Mouse (Mus musculus): ENCODE measurements around the gene Setd7.

- TF ChIP-seq CTCF (IDR thresholded peaks at IDR 0.05; ENCODE audit: low read depth) (no peak), EP300 (IDR thresholded peaks at IDR 0.05; ENCODE audit: low read depth) (no peak)
These were observed 70.5 kb downstream of the Setd7 start for GRCm38 (mm10) chr3:51490088-51490753.

All from liver, postnatal 0 days (tissue).